Mouse (Mus musculus): ENCODE results near the gene Kcnh1. TPM values are rescaled to one million over a fixed set of nuclear protein-coding genes. Genes with fewer than 3 reads are reported as not detected.

The Kcnh1 gene
- polyA plus RNA-seq, 1 experiment from 2014 or later = 0.39 TPM

- H3K36me3 ChIP-seq (ENCODE audit: control insufficient read depth, insufficient read depth, low read length) = no peaks in the 10 kb centered on the region; the same call in 1 of the 2 replicates
These were observed 360.0 kb downstream of the Kcnh1 start for GRCm38 (mm10) chr1:192550561-192550960.

GRCm38 (mm10) chr1:192555516-192555915 lies 364.9 kb downstream of the Kcnh1 start:
- H3K4me1 ChIP-seq (ENCODE audit: control insufficient read depth, insufficient read depth, low read length) = no peaks in the 10 kb centered on the region
- 74% methylated on average over 4 of the region's 4 CpGs for WGBS (ENCODE audit: insufficient replicate concordance)
- H3K27me3 ChIP-seq (ENCODE audit: control insufficient read depth, insufficient read depth, low read length) = no peaks in the 10 kb centered on the region
- no peak overlapping the region for H3K4me3 ChIP-seq (ENCODE audit: low read depth, low read length)
- no peaks in the 10 kb centered on the region for H3K9me3 ChIP-seq (replicated peaks; ENCODE audit: control insufficient read depth, low read length)
- H3K4me2 ChIP-seq = no peak overlapping the region
- no peak overlapping the region for H3K9ac ChIP-seq (ENCODE audit: low read depth, low read length)
- no peak overlapping the region for H3K27ac ChIP-seq (ENCODE audit: low read depth, low read length)
- ATAC-seq (replicated peaks; ENCODE audit: insufficient number of reproducible peaks, low FRiP score, low TSS enrichment) = no peak
- H3K36me3 ChIP-seq (ENCODE audit: control insufficient read depth, insufficient read depth, low read length) = no peaks in the 10 kb centered on the region; the same call in 1 of the 2 replicates

More at GRCm38 (mm10) chr1:192550561-192550960, 360.0 kb downstream of the Kcnh1 start:
- 83% methylated on average over 3 of the region's 3 CpGs for WGBS (ENCODE audit: insufficient replicate concordance)
- Histone ChIP-seq H3K4me3 (ENCODE audit: low read depth, low read length) (no peak overlapping the region), H3K4me1 (ENCODE audit: control insufficient read depth, insufficient read depth, low read length) (no peaks in the 10 kb centered on the region), H3K4me2 (no peak overlapping the region), H3K9ac (ENCODE audit: low read depth, low read length) (no peak overlapping the region), H3K27ac (ENCODE audit: low read depth, low read length) (no peak overlapping the region), H3K27me3 (ENCODE audit: control insufficient read depth, insufficient read depth, low read length) (no peaks in the 10 kb centered on the region), H3K9me3 (replicated peaks; ENCODE audit: control insufficient read depth, low read length) (no peaks in the 10 kb centered on the region)
- no peak for ATAC-seq (replicated peaks; ENCODE audit: insufficient number of reproducible peaks, low FRiP score, low TSS enrichment)

GRCm38 (mm10) chr1:192557978-192558594 lies 367.5 kb downstream of the Kcnh1 start:
- WGBS (ENCODE audit: insufficient replicate concordance) = 68% methylated on average over 5 of the region's 5 CpGs
- H3K9ac ChIP-seq (ENCODE audit: low read depth, low read length) = no peak overlapping the region
- no peak for ATAC-seq (replicated peaks; ENCODE audit: insufficient number of reproducible peaks, low FRiP score, low TSS enrichment)
- no peak overlapping the region for H3K27ac ChIP-seq (ENCODE audit: low read depth, low read length)
- no peaks in the 10 kb centered on the region for H3K4me1 ChIP-seq (ENCODE audit: control insufficient read depth, insufficient read depth, low read length)
- H3K4me3 ChIP-seq (ENCODE audit: low read depth, low read length) = no peak overlapping the region
- H3K36me3 ChIP-seq (ENCODE audit: control insufficient read depth, insufficient read depth, low read length) = no peaks in the 10 kb centered on the region
- no peak overlapping the region for H3K4me2 ChIP-seq
- no peaks in the 10 kb centered on the region for H3K9me3 ChIP-seq (replicated peaks; ENCODE audit: control insufficient read depth, low read length)
- no peaks in the 10 kb centered on the region for H3K27me3 ChIP-seq (ENCODE audit: control insufficient read depth, insufficient read depth, low read length)

GRCm38 (mm10) chr1:192559341-192559740 lies 368.8 kb downstream of the Kcnh1 start:
- Histone ChIP-seq H3K27me3 (ENCODE audit: control insufficient read depth, insufficient read depth, low read length) (no peaks in the 10 kb centered on the region), H3K4me3 (ENCODE audit: low read depth, low read length) (no peak overlapping the region), H3K27ac (ENCODE audit: low read depth, low read length) (no peak overlapping the region), H3K9me3 (replicated peaks; ENCODE audit: control insufficient read depth, low read length) (no peaks in the 10 kb centered on the region), H3K4me1 (ENCODE audit: control insufficient read depth, insufficient read depth, low read length) (no peaks in the 10 kb centered on the region), H3K4me2 (no peak overlapping the region), H3K36me3 (ENCODE audit: control insufficient read depth, insufficient read depth, low read length) (no peaks in the 10 kb centered on the region), H3K9ac (ENCODE audit: low read depth, low read length) (no peak overlapping the region)
- WGBS (ENCODE audit: insufficient replicate concordance) = 79% methylated on average over 1 of the region's 1 CpGs
- no peak for ATAC-seq (replicated peaks; ENCODE audit: insufficient number of reproducible peaks, low FRiP score, low TSS enrichment)

Other genes starting within 250 kb of the Kcnh1 start
- 1.0 and 1.3 TPM in 2 replicates for gene Rd3, start 213.4 kb upstream of the Kcnh1 start, polyA plus RNA-seq (2014; fragmentation: Nextera tagmentation; extraction: Ambion mirVana)
- 10.1 and 11.2 TPM in 2 replicates for gene Traf5, start 98.2 kb upstream of the Kcnh1 start, polyA plus RNA-seq (2014; fragmentation: Nextera tagmentation; extraction: Ambion mirVana)
- gene Rcor3, start 52.7 kb upstream of the Kcnh1 start, polyA plus RNA-seq (2014; fragmentation: Nextera tagmentation; extraction: Ambion mirVana) = 24.8 and 25.7 TPM in 2 replicates

All from heart, embryonic 11.5 days (tissue).